Mouse (Mus musculus) monocyte, adult 59 days (primary cell): ENCODE results near the gene Olfr23. TPM values are rescaled to one million over a fixed set of nuclear protein-coding genes. Genes with fewer than 3 reads are reported as not detected.

Experiments
- total RNA-seq, 2 experiments: library from RNA; stranded (reverse); gene quantifications; one replicate each; pipeline ENCODE4 v1.2.4; 2023

Olfr23 gene
- not detected for total RNA-seq

GRCm38 (mm10) chr11:73936377-73936776 is at the start of gene Olfr23:
TSS of gene Olfr23 (plus strand) at chr11:73936677.

GRCm38 (mm10) chr11:73890671-73891070 is 45.8 kb upstream of the Olfr23 start, which contains the start of gene Olfr394:
TSS of gene Olfr394 (minus strand) at chr11:73890771.

DNA sequence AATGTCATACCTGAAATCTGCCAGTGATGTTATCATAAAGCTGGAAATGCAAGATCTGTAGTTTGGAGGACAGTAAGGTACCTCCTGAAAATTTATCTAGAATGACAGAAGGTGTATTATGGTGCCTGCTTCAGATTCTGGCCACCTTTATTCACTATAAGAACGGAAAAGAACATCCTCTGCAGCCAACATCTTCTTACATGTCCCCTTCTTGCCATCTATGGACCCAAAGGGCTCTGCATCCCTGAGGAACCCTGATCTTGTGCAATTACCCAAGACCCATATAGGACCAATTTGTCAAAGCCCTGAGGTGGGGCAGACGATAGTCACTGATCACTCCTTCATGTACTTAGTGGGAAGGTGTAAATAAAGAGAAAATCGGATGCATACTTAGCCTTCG is 27.3 kb upstream of the Olfr23 start, which contains the start of gene Olfr395:
TSS of gene Olfr395 (minus strand) at position 101 of the 400 bp plus-strand sequence.

GRCm38 (mm10) chr11:73960517-73960916 is 24.0 kb downstream of the Olfr23 start, which contains the start of gene Olfr397:
TSS of gene Olfr397 (plus strand) at chr11:73960817.

GRCm38 (mm10) chr11:73990307-73990706 is 53.8 kb downstream of the Olfr23 start, which contains the start of gene Olfr398:
TSS of gene Olfr398 (minus strand) at chr11:73990407.

Other genes starting within 250 kb of the Olfr23 start
- gene Zfp735, start 247.9 kb upstream of the Olfr23 start, total RNA-seq = not detected
- not detected for gene Olfr389, start 156.0 kb upstream of the Olfr23 start, total RNA-seq
- not detected for gene Olfr390, start 153.7 kb upstream of the Olfr23 start, total RNA-seq
- gene Olfr391-ps, start 133.6 kb upstream of the Olfr23 start, total RNA-seq = not detected
- not detected for gene Olfr392, start 119.6 kb upstream of the Olfr23 start, total RNA-seq
- not detected for gene Olfr393, start 85.2 kb upstream of the Olfr23 start, total RNA-seq
- not detected for gene Olfr394, start 45.9 kb upstream of the Olfr23 start, total RNA-seq
- gene Olfr395, start 27.4 kb upstream of the Olfr23 start, total RNA-seq = not detected
- not detected for gene Olfr397, start 24.1 kb downstream of the Olfr23 start, total RNA-seq
- gene Olfr398, start 53.7 kb downstream of the Olfr23 start, total RNA-seq = not detected
- not detected for gene Olfr139, start 119.9 kb downstream of the Olfr23 start, total RNA-seq
- not detected for gene Olfr399, start 119.9 kb downstream of the Olfr23 start, total RNA-seq
- gene Zfp616, start 133.3 kb downstream of the Olfr23 start, total RNA-seq = not detected
- not detected for gene Olfr401, start 177.0 kb downstream of the Olfr23 start, total RNA-seq
- not detected for gene Olfr402, start 216.9 kb downstream of the Olfr23 start, total RNA-seq
- gene Olfr403, start 249.6 kb downstream of the Olfr23 start, total RNA-seq = not detected